Mouse (Mus musculus) hindbrain, embryonic 16.5 days (tissue): ENCODE data around the gene Cytip. TPM values are rescaled to one million over a fixed set of nuclear protein-coding genes. Genes with fewer than 3 reads are reported as not detected.

Experiments used
- ATAC-seq: fragments of 200-750 bp; cut with Nextera tagmentation; 2 replicates; pipeline ENCODE4 v1.8.0; 2017; ENCODE audit warnings: moderate TSS enrichment, moderate library complexity
- H3K27ac ChIP-seq: fragments of 300-500 bp; sonication (generic); 2 replicates; pipeline ENCODE4 v1.5.1; 2014; ENCODE audit warnings: low read depth, mild to moderate bottlenecking, control low read depth, low read length, moderate library complexity
- H3K27me3 ChIP-seq: fragments of 300-500 bp; sonication (generic); replicated peaks from 2 replicates; pipeline ENCODE4 v1.6.1; 2014; ENCODE audit warnings: low read length; ENCODE audit not compliant: control insufficient read depth, insufficient read depth
- H3K36me3 ChIP-seq: fragments of 300-500 bp; sonication (generic); 2 replicates; pipeline ENCODE4 v1.6.1; 2014; ENCODE audit warnings: mild to moderate bottlenecking, low read length, moderate library complexity, mixed read lengths; ENCODE audit not compliant: control insufficient read depth, insufficient read depth
- H3K4me1 ChIP-seq: fragments of 300-500 bp; sonication (generic); 2 replicates; pipeline ENCODE4 v1.6.1; 2014; ENCODE audit warnings: low read depth, low read length; ENCODE audit not compliant: control insufficient read depth, insufficient read depth
- H3K4me2 ChIP-seq: fragments of 300-500 bp; sonication (generic); 2 replicates; pipeline ENCODE4 v1.6.1; 2014; ENCODE audit warnings: mild to moderate bottlenecking, low read length, control low read depth, moderate library complexity
- H3K4me3 ChIP-seq: fragments of 300-500 bp; sonication (generic); 2 replicates; pipeline ENCODE4 v1.5.1; 2014; ENCODE audit warnings: mild to moderate bottlenecking, low read length, control low read depth, moderate library complexity
- H3K9ac ChIP-seq: fragments of 300-500 bp; sonication (generic); 2 replicates; pipeline ENCODE4 v1.6.1; 2014; ENCODE audit warnings: low read depth, mild to moderate bottlenecking, control low read depth, low read length, moderate library complexity
- H3K9me3 ChIP-seq: fragments of 300-500 bp; sonication (generic); 2 replicates; pipeline ENCODE4 v1.6.1; 2014; ENCODE audit warnings: mild to moderate bottlenecking, low read length, moderate library complexity; ENCODE audit not compliant: control insufficient read depth
- WGBS: fragments of 180-500 bp; shearing (Covaris S2); extraction: QIAGEN DNeasy Blood & Tissue Kit; methylation state at CpG from one replicate; pipeline ENCODE4 v1.1.7; 2014; 5-methylcytosine and 5-hydroxymethylcytosine counted together
- polyA plus RNA-seq: library from polyadenylated mRNA; unstranded; fragments of >200 nt; fragmentation: Nextera tagmentation; extraction: Ambion mirVana; gene quantifications from 2 replicates; pipeline ENCODE4 v1.2.1, GENCODE M21; 2015

Cytip gene
- polyA plus RNA-seq, 1 experiment from 2014 or later, result 0.11 TPM

DNA sequence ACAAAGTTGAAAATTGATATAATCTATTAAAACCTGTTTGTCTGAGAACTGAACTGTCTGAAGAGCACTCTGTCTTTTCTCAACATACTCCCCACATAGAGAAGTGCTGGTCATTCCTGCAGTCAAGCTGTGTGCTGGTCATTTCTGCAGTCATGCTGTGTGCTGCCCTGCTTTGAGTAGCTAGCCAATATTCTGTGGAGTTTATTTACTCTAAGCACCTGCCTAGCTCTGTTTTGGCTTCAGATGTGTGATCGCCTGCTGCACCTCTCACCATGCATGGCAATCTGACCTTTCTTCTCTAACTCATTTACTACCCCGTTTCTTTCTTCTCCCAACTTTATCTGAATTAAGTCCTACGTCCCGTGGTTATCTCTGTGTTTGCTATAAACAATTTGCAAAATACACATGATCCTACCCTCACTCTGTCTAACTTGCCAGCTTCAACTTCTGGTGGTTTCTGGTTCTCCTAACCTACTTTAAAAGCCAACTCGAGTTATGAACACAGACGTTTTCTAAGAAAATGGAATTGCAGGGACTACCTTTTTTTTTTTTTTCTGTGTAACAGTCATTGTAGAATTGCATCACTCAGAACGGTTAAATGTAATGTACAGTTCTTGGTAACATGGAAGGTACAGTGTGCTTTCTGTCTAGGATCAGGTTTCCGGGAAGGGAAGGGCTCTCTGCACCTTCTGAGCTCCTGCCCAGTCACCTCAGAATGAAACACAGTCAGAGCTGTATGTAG lies 7.9 kb downstream of the Cytip start:
- Histone ChIP-seq H3K9me3 (no peaks in the 10 kb centered on the region), H3K27me3 (no peaks in the 10 kb centered on the region), H3K4me3 (no peak overlapping the region), H3K4me1 (no peaks in the 10 kb centered on the region), H3K9ac (no peak overlapping the region), H3K36me3 (no peaks in the 10 kb centered on the region), H3K27ac (no peak overlapping the region), H3K4me2 (no peak overlapping the region)
- ATAC-seq, result no peak
- WGBS, result 88% methylated on average over 8 of the region's 8 CpGs

DNA sequence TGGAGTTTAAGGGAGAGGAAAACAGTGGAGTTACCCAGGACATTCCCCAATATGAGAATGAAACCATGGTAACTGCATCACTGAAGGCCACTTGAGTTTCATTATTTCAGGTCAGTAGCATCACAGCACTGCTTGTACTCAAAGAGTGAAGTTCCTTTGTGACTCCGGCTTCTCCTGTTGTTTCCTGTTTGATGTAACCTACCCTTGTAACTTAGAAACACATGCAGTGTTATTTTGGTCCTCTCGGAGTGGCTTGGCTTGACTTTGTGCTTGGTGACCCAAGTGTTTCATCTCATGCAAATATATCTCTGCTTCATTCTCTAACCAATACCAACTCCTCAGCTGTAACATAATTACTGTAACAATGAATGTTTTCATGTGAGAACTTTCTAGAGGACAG lies 11.1 kb downstream of the Cytip start:
- Histone ChIP-seq H3K36me3 (no peaks in the 10 kb centered on the region), H3K27me3 (no peaks in the 10 kb centered on the region), H3K4me2 (no peak overlapping the region), H3K4me1 (no peaks in the 10 kb centered on the region), H3K9ac (no peak overlapping the region), H3K27ac (no peak overlapping the region), H3K9me3 (no peaks in the 10 kb centered on the region), H3K4me3 (no peak overlapping the region)
- 47% methylated on average over 2 of the region's 2 CpGs for WGBS
- no peak for ATAC-seq

DNA sequence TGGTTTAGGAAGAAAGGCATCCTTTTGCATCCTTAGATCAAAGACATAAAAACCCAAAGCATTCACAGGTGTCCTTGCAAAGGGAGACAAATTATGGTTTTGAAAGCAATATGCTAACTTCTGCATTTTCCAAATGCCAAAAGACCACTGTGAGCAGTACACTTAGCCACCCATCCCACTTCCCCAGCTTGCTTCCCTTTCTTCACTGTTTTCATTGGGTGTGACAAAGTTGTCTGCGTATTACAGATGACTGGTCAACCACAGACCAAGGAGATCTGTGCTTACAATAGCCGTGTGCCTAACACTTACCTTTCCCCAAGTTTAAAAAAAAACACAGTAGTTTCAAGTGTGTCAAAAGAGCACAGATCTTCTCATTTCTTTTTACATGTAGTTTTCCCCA lies 11.7 kb downstream of the Cytip start:
- Histone ChIP-seq H3K9ac (no peak overlapping the region), H3K36me3 (no peaks in the 10 kb centered on the region), H3K4me3 (no peak overlapping the region), H3K9me3 (no peaks in the 10 kb centered on the region), H3K4me2 (no peak overlapping the region), H3K4me1 (no peaks in the 10 kb centered on the region), H3K27ac (no peak overlapping the region), H3K27me3 (no peaks in the 10 kb centered on the region)
- 91% methylated on average over 2 of the region's 2 CpGs for WGBS
- ATAC-seq, result no peak

DNA sequence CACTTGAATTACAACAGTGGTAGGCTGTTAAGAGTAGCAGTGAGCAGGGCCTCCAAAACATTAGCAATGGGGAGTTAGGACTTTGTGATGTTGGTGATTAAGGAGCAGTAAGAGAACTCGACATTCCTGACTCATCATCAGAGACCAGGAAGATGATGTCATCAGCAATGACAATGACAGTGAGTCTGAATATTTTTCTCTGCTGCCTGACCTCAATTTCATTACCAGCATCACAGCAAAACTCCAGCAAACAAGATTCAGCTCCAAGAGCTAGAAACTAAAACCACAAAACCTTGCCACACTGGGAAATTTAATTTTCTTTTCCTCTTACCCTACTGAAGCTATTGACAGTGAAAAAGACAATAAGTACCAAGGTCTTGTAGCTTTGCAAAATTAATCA lies 14.6 kb downstream of the Cytip start:
- Histone ChIP-seq H3K27me3 (no peaks in the 10 kb centered on the region), H3K9me3 (no peaks in the 10 kb centered on the region), H3K4me2 (no peak overlapping the region), H3K36me3 (no peaks in the 10 kb centered on the region), H3K9ac (no peak overlapping the region), H3K4me1 (no peaks in the 10 kb centered on the region), H3K27ac (no peak overlapping the region), H3K4me3 (no peak overlapping the region)
- 94% methylated on average over 1 of the region's 1 CpGs for WGBS
- no peak for ATAC-seq

DNA sequence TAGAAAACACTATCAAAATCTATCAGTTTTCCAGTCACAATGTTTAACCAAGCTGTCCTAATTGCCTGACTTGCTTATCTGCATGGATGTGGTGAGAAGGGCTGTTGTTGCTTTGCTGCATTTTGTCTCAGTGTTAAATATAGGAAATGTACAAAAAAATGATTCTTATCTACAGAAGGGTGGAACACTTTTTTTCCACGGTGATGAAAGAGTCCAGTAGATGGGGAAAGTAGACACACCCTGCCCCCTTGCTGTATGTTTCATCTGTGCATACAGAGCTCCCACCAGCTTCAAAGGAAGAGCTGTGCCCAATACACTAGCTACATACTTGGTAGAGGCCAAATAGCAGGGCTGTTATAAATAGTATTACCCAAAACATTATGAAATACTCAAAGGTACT lies 16.3 kb downstream of the Cytip start:
- H3K9ac ChIP-seq, result no peak overlapping the region
- H3K4me1 ChIP-seq, result peaks cover 6% of the 10 kb centered on the region
- H3K27ac ChIP-seq, result no peak overlapping the region
- H3K9me3 ChIP-seq, result no peaks in the 10 kb centered on the region
- no peak overlapping the region for H3K4me2 ChIP-seq
- no peaks in the 10 kb centered on the region for H3K36me3 ChIP-seq
- no peak overlapping the region for H3K4me3 ChIP-seq
- no peak for ATAC-seq
- 67% methylated on average over 1 of the region's 1 CpGs for whole genome bisulfite sequencing
- no peaks in the 10 kb centered on the region for H3K27me3 ChIP-seq

DNA sequence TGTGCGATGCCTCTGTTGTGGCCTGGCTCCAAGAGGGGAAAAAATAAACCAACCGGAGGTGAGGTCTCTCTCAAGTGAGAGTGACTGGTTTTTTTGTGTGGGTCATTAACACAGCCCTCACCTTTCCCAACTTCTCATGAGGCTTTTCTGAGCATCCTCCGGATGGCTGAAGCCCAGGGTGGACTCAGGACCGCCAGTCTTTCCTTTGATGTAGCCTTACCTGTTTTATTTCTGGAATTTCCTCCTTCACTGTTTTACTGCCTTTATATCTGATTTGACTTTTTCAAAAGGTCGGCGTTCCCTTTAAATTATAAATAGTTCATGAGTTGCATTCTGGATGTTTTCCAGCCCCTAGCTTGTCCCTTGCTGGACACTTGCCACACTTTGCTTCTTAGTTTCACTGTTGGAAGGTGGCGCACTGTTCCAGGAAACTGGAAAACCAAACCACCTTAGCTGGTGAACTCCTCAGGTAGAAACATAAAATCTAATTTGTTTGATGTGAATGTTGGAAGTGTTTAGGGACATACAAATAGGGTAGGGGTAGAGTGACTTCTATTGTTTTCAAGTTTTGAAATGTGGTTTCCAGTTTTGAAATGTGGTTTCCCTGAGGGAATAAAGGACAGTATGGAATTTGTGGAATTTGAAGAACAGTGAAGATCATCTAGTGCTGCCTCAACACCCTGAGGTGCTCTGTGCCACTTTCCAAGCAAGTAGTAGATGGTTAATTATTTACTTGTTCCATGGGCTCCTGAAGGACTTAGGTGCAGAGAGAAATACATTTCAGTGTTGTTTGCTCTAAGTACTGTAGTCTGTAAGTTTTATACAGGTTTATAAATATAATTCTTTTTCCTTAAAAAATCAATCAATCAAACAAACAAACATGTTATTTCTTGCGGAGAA lies 19.7 kb downstream of the Cytip start:
- WGBS, result 81% methylated on average over 8 of the region's 8 CpGs
- no peak overlapping the region for H3K4me3 ChIP-seq
- no peak for ATAC-seq
- H3K9me3 ChIP-seq, result no peaks in the 10 kb centered on the region
- H3K4me2 ChIP-seq, result no peak overlapping the region
- no peaks in the 10 kb centered on the region for H3K27me3 ChIP-seq
- peaks cover 6% of the 10 kb centered on the region for H3K4me1 ChIP-seq
- H3K27ac ChIP-seq, result no peak overlapping the region
- H3K36me3 ChIP-seq, result no peaks in the 10 kb centered on the region
- H3K9ac ChIP-seq, result no peak overlapping the region

DNA sequence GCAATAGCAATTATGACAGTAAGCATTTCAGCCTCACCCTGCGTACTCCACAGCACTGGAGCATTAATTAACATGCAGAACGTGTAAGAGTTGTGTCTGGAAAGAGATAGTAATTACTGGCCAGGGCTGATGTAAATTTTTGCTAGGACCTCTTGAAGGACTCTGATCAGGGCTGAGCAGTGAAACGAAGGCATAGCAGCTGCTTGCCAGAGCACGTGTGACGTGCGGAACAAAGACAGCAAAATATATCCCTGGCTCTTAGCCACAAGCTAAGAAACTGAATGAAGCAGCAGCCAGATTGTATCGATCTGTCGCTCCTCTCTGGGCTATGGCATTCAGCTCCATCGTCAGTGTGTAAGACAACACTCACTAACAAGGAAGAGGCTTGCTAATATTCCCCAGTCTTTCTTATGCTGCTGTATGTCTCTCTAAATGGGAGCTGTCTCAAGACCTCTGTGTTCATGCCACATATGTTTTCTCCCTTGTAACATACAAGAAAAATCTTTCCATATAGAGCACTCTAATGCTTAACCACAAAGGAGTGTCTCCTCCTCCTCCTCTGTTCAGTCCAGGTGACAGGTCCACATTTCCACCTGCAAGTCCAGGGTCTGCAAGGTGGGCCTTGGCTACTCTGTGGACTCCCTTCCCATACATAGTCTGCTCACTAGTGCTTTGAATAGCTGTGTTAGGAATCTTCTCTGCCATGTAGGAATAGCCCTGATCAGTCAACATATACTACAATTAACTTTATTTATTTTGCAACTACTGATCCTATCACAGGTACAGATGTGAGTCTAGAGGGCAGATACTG lies 20.7 kb downstream of the Cytip start:
- 20% methylated on average over 9 of the region's 9 CpGs for WGBS
- Histone ChIP-seq H3K9ac (peak overlapping the region; percentile 38; the same call in 1 of the 2 replicates), H3K9me3 (no peaks in the 10 kb centered on the region), H3K4me3 (no peak overlapping the region), H3K36me3 (no peaks in the 10 kb centered on the region), H3K27ac (peak overlapping the region; percentile 48), H3K4me1 (peaks cover 6% of the 10 kb centered on the region), H3K27me3 (no peaks in the 10 kb centered on the region), H3K4me2 (peak overlapping the region; percentile 39)
- peak; percentile 91 for ATAC-seq

DNA sequence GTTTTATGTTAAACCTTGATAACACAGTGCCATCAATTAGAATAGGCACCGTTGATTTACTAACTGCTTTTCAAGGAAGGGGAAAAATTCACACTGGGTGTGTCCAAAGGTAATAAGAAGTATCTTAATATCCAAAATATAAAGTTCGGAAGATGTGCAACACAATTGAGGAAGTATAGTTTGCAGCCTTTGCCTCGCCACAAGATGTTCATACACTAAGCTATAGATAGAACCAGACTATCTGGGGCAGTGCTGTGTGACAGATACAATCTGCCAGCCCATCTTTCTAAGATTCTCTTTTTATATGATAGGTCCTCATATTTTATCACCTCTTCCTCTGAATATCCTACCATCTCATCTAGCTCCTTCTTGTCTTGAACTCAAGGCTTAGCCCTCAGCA lies 22.4 kb downstream of the Cytip start:
- ATAC-seq, result no peak

DNA sequence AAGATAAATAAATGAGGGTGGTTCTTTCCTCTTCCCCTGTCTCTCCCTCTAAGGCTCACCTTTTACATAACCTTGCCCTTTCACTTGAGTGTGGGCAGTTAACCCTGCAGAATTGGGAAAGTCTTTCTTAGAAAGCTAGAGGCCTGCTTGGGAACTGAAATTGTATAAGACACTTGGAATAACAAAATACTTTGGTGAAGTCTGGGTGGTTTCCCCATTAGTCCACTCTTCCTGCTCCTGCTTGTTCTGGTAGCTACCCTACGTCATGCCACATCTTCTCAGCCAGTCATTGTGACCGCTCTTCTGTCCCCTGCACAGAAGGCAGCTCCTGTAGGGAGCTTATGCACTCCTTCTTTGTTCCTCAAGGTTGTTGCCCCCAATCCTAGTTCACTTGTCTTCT lies 26.2 kb downstream of the Cytip start:
- Histone ChIP-seq H3K9ac (no peak overlapping the region), H3K27me3 (no peaks in the 10 kb centered on the region), H3K4me2 (no peak overlapping the region), H3K27ac (no peak overlapping the region), H3K9me3 (no peaks in the 10 kb centered on the region), H3K36me3 (no peaks in the 10 kb centered on the region), H3K4me1 (peaks cover under 1% of the 10 kb centered on the region; the same call in 1 of the 2 replicates), H3K4me3 (no peak overlapping the region)
- no peak for ATAC-seq
- 89% methylated on average over 2 of the region's 2 CpGs for WGBS

More for the DNA sequence above, 22.4 kb downstream of the Cytip start:
- Histone ChIP-seq H3K27me3 (no peaks in the 10 kb centered on the region), H3K9ac (no peak overlapping the region), H3K4me2 (no peak overlapping the region), H3K27ac (no peak overlapping the region), H3K4me3 (no peak overlapping the region), H3K9me3 (no peaks in the 10 kb centered on the region), H3K36me3 (no peaks in the 10 kb centered on the region), H3K4me1 (peaks cover 6% of the 10 kb centered on the region)
- WGBS, result 89% methylated on average over 3 of the region's 3 CpGs
